Mouse (Mus musculus): ENCODE data around the gene Nppa.
"Not testable (repeated sequence)": the region's sequence is repeated elsewhere in the genome, so short reads cannot be mapped to it uniquely, and the experiment has no call there.

Gene Nppa

DNA sequence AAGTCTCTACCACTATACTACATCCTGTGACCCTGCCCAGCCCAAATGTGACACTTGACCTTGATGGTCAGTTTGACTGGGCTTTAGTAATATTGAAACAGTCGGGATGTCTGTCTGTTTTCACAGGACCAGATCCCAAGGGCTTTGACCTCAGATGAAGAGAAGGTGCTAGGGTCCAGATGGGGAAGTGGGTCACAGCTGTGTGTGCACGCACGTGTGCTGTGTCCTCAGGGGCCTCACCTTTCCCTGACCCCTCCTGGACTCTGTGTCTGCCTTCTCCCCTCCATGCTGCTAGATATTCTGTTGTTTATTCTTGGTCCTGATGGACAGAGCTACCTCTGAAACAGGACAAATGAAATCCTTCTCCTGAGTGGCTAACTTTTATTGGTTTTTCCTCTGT is 10.8 kb downstream of the Nppa start:
- in situ Hi-C loops (cut with MboI), result no loop called here

DNA sequence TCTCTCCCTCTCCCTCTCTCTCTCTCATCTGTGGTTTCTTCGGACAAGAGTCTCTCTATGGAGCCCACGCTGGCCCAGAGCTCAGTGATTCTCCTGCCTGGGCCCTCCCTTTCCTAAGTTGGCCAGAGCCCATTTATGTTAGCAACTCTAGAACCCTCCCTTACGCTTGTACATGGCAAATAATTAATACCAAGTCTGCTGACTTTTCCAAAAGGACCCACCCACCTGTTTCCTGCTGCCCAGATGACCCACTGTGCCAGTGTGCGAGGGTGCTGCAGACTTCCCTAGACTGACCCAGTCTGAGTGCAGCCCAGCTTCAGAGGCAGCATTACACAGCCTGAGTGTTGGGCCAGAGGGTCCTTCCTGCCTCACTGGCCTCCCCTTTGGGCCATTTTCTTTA is 11.7 kb downstream of the Nppa start:
- in situ Hi-C loops (cut with MboI), result no loop called here

DNA sequence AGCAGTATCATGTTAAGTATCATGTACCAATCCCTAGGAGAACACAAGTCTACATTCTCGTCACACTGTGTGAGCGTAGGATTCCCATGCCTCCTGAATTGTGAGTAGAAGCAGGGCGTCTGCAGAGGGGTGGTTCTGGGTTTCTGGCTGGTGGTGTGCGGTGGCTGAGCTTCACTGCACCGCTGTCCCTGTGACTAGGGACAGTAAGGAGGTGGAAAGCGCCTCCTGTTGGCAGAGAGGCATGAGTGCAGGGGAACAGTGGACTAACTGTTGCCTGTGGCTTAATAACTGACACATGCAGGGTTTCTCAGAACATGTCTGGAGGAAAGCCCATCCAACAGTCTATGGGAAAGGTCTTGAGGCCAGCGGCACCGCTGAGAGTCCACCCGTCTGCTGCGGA is 14.9 kb downstream of the Nppa start:
- in situ Hi-C loops (cut with MboI), result no loop called here

DNA sequence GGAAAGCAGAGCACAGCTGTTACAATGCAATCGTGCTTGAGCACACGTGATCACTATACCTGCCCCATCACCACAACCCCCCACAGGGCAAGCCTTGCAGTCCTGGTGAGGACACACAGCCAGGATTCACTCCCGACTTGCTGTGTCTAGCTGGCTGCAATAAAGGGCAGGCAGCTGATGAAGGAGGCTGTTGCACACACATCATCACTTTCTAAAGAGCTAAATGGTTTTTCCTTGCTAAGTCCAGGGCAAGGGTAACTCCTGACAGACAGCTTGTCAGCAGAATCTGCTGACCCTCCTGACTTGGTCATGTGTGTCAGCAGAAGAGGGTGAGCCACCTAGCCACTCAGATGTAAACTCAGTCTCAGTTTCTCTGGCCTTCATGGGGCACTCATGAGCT is 16.5 kb downstream of the Nppa start:
- in situ Hi-C loops (cut with MboI), result no loop called here

DNA sequence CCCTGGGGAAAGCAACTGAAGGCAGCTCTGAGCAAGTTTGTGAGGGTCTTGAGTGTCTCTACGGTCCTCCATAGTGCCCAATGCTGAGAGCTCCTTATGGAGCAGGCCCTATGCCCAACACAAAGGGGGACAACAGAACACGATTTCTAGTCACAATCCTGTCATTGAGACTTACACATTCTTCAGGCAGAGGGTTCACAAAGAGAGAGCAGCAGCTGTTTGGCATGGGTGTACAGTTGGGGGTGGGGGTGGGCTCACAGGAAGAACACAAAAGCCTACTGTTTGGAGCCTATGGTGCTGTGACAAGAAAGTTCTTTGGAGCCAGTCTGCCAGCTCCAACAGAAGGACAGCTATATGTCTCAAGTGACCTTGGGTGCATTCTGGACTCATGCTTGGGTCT is 17.9 kb downstream of the Nppa start:
- in situ Hi-C loops (cut with MboI), result no loop called here

DNA sequence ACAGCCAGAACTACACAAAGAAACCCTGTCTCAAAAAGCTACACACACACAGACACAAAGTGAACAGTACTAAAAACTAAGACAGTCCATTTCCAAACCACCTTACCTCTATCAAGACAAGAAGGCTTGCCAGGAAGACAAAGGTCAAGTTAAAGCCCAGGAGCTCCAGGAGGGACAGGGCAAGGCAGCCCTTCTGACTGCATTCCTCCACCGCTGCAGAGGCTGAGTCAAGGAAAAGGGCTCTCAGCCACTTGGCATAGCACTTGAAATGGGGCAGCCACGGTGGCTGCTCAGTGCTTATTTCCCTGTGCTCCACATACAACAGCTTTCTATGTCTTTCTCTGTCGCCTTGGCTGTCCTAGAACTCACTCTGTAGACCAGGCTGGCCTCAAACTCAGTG is 23.5 kb downstream of the Nppa start:
- in situ Hi-C loops (cut with MboI), result no loop called here

DNA sequence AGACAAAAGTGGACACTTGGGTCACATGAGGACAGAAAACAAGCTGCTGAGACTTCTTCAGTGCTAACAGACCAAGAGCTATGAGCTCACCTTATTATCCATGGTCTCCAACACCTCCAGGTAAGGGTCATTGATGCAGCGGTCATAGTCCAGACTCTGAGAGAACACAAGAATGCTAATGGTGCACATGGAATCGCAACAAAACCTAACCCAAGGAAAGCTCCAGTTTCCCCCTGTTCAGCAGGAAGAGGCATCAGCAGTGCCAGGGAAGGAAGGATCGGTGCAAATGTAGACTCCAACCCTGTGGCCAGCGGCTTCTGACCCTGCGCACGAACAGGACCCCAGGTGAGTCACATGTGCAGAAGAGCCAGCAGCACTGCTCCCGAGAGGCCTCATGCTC is 28.8 kb downstream of the Nppa start:
- in situ Hi-C loops (cut with MboI), result no loop called here

DNA sequence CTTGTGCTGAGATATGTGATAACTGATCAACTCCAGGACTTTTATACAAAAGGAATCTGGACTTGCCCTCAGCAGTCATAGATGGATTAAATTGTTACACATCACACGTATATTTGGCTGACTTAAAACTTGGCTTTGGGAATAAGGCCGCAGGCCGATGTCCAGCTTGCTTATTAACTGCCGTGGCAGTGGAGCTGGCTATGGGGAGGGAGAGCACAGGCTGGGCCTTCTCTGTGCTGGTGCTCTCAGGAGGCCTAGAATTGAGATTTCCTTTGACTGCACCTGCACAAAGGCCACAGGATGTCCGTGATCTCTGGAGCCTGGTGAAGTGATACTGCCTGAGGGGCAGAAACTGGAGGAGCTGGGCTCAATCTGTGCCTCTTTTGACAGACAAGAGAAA is 30.0 kb downstream of the Nppa start:
- in situ Hi-C loops (cut with MboI), result no loop called here

DNA sequence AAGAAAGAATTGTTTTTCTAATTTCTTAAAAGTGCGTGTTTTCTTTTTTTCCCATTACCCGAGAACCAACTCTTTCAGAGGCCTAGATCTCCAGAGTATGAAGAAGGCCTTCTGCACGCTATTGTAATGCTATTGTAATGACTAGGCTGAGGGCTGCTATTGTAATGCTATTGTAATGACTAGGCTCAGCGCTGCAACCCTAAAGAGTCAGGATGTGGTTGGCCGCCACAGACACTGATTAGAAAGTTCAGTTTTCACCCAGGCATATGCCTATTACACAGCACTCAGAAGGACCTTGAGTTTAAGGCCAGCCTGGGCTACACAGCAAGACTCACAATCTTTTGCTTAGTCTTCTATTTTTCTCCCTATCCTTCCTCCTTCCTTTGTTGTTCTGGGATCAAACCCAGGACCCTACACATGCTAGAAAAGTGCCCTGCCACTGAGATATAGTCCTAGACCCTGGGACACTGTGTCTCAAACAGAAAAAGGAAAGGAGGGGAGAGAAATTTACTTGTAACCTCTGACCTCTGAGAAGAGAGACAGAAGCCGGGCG is 33.4 kb downstream of the Nppa start:
- in situ Hi-C loops (cut with MboI), result no loop called here

DNA sequence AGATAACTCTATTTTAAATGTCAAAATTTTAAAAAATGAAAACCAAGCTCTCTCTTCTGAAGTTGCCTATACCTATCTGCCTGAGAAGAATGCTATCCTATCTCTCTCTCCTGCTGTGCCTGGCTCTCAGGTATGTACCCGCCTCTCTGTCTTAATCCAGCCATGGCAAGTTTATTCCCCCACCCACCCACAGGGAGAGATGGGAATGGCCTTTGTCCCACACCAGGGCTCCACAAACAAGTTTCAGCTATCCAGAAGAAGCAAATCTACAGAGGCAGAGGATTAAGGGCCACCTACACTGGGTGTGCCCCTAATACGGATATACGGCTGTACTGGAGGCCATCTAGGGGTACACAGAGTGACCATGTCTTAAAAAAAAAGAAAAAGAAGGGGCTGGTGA is 34.9 kb downstream of the Nppa start:
- in situ Hi-C loops (cut with MboI), result no loop called here

DNA sequence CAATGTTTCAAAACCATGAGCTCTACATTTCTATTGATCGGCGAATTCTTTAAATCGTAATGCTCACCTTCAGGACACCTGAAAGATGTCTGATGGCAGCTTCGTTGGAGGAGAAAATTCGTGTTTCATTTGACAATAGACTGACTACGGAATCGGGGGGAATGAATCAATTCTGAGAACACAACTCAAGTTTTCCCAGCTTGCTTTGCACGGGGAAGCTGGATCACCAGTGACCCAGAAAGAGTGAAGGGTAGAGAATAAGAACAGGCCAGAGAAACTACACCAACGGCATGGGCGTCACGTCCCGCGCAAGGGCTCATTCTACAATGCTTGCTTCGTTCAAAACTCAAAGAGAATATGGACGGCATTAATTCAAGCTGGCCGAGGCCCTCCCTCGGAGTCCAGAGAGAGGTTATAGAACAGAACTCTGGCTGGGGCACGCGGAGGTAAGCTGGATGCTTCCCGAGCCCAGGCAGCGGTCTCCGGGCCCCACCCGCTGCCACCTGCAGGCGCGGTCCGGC is 37.6 kb downstream of the Nppa start:
- in situ Hi-C loops (cut with MboI), result no loop called here

DNA sequence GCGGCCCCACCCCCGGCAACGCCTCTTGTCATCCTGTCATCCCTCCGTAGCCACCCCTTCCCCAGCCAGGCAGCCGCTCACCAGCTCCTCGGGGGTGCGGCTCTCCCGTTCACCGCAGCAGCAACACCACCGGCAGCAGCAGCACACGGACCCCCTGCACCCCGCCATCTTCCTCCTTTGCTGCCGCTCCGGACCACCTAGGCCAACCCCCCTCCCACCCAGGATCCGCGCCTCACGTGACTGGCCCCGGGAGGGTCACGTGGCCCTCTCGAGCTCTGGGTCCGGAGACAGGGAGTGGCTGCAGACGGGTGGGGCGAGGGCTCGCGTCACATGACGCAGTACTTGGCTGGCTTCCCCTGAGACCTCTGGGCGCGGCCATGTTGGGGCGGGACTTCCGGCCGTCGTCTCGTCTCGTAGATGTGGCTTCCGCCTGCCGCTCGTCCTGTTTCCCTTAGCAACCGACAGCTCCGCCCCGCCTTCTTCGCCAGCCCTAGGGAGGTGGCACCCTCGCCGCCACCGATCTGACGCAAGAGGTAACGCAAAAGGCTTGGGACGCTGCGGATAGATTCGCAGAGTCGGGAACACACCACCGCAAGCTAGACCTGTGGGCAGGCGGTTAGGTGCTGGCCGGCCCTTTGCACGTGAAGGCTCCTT is 38.2 kb downstream of the Nppa start, which contains the start of the genes Clcn6 and Mthfr:
Gene Clcn6 (minus strand): TSS at position 222 of the 654 bp plus-strand sequence.
Gene Mthfr (plus strand): TSS at position 478 of the 654 bp plus-strand sequence.
- in situ Hi-C loops (cut with MboI), result no loop called here

DNA sequence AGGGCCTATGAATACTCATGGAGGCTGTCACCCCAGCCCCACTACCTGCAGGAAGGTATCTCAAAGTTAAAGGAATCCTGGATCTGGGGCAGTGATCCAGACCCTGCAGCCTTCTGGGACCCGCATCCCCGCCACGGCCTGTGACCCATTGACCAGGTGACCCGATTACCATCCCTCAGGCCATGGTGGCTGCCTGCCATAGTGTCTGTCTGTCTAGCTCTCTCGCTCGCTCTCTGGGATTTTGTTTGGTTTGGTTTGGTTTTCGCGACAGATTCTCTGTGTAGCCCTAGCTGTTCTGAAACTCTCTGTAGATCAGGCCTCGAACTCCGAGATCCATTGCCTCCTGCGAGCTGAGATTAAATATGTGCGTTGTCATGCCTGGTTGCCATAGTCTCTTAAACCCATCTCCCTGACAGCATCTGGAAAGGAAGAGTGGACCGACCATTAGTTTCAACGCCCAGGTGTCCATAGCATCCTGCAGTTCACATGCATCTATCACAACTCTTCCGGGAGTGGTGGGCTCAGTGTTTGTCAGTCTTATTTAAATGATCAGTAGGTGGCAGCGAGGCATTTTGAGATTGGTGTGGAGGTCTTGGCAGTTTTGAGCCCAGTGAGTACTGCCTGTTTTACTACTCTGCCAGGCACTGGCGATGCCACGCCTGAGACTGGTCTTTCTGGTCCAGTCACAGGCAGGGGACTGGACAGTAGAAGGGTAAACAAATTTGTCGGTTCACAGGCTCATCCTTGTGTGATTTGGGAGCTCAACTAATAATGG is 38.9 kb downstream of the Nppa start:
- in situ Hi-C loops (cut with MboI), result no loop called here

DNA sequence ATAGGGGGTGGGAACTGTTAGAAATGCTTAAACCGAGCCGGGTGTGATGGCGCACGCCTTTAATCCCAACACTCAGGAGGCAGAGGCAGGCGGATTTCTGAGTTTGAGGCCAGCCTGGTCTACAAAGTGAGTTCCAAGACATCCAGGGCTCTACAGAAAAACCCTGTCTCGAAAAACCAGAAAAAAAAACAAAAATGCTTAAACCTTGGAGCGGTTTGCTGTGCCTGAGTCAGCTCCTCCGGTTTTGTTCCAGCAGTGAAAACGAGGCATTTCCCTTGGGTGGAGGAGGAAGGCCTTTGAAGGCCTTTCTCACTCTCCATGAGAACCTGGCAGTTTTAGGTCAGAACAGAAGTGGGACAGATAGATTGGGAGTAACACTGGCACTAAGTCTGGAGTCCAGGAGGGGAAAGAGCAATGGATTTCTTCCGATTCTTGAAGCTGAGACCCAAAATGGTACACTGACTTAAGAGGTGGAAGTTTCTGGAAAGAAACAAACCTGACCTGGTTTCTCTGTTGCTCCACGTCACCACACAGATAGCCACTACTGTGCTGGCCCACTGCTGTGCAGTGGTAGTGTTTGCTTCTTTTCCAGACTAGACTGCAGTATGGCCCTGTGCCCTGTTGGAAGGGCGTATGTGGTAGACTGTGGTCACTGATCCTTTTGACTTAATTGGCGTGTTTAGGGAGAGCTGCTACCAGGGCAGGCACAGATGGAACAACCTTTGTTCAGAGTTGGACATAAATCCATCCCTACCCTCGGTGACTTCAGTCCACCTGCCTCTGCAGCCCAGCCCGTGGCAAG is 39.7 kb downstream of the Nppa start:
- in situ Hi-C loops (cut with MboI), result no loop called here

DNA sequence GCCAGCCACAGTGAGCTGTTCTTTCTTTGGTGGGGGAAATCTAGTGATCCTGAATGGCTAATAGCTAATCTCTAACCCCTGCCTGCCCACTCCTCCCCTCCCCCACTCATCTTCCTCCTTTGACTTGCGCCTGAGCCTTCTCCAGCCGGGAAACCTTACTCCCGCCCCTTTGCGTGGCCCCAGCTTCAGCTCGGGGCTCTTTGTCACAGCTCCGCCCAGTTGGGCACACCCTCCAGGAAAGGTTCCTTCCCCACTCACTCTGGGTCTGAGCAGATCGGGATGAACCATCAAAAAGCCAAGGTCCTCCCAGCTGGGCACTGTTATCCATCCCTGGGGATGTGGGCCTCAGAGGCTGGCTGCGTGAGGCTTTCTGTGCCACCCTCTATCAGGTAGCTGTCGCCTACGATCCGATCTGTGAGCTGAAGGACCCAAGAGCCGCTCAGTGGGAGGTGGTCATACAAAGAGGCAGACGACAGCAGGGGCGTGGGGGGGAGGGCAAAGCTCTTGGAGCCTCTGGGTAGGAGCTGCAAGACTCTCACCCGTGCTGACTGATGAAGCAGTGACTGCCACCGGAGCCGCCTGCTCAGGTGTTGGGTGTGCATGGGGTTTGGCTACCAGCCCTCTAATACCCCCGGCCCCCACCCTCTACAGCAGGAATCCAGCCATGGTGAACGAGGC is 40.5 kb downstream of the Nppa start:
- in situ Hi-C loops (cut with MboI), result no loop called here

DNA sequence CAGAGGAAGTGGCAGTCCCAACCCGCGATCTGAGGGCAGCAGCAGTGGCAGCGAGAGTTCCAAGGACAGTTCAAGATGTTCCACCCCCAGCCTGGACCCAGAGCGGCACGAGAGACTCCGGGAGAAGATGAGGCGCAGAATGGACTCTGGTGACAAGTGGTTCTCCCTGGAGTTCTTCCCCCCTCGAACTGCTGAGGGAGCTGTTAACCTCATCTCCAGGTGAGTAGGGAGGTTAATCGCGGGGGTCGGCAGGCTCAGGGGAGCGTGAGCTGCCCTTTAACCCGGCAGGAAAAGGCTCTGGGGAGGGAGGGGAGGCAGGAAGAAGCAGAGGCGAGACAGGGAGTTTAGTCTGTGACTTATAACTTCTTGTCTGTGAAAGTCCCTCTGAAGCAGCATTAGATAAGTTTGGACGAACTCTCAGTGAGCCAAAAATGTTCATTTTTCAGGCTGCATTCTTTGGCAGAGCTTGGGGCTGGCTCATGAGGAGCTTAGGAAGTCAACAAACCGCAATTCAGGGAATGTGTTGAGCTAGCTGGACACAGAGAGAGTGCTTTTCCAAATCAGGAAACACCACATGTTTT is 41.2 kb downstream of the Nppa start:
- in situ Hi-C loops (cut with MboI), result no loop called here

DNA sequence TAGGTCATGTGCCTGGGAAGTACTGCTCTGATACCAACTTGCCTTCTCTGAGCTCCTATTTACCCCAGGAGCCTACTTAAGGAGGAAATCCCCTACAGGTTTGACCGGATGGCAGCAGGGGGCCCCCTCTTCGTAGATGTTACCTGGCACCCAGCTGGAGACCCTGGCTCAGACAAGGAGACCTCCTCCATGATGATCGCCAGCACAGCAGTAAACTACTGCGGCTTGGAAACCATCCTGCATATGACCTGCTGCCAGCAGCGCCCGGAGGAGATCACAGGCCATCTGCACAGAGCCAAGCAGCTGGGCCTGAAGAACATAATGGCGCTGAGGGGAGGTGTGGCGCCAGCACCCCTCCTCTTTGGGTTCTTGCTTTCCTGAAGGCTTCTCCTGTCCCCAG is 42.8 kb downstream of the Nppa start:
- in situ Hi-C loops (cut with MboI), result not testable (repeated sequence)

DNA sequence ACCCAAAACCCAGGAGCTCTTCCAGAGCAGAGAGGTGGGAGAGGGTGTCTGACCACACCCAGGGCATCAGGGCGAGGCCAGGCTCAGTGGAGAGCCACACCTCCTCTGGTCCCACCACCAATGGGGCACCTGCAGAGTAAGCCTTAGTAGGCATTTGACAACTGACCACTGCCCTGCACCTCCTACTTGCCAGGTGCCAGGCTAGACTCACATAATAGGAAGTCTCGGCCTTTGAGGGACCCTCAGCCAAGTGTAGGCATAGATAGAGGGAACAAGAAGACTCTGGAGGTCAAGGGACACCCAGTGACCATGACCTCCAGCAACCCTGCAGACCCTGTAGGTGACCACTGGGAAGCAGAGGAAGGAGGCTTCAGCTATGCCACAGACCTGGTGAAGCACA is 43.6 kb downstream of the Nppa start:
- in situ Hi-C loops (cut with MboI), result no loop called here

DNA sequence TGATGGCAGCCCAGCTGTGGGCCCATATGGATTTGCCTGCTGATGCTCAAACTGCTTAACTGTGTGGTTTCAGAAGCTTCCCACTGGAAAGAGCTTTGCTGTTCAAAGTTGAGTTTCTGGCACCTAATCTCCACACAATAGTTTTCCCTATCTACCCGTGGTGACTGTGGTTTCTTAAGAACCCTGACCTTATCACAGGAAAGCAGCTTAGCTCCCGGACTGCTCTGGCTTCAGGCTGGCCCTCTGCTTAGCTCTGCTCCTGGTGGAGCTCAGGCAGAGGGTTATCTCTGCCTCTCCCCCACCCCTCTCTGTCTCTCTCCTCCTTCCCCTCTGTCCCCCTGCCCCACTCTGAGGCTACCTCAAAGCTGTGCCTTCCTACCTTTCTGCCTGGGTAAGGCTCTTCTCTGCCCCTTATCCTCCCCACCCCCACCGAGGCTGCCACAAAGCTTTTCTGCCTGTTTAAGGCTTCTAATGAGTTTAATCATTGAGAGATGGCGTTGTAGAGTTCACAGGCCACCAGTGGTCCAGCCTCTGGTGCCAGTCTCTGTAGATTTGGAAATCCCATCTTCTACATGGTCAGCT is 46.0 kb downstream of the Nppa start:
- in situ Hi-C loops (cut with MboI), result no loop called here

DNA sequence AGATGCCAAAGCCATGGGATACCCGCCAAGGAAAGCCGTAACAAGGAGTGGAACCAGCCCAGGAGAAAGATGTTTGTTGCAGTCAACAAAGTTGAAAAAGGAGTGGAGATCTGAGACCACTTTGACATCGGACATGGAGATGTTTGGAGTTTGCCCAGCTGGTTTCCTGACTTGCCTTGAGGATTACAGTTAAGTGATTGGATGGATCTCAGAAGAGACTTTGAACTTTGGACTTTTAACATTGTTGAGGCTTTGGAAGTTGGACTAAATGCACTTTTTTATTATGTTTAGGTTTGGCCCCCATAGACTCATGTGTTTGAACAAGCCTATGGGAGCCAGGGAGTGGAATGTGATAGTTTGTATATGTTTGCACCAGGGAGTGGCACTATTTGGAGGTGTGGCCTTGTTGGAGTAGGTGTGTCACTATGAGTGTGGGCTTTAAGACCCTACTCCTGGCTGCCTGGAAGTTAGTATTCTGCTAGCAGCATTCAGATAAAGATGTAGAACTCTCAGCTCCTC is 49.9 kb downstream of the Nppa start:
- in situ Hi-C loops (cut with MboI), result not testable (repeated sequence)

Measured in mature B cell (primary cell).